Mouse (Mus musculus) olfactory bulb, adult 2 months (tissue): Measurements from ENCODE around the gene B3gat3. TPM values are rescaled to one million over a fixed set of nuclear protein-coding genes. Genes with fewer than 3 reads are reported as not detected.
"Not testable (repeated sequence)": the region's sequence is repeated elsewhere in the genome, so short reads cannot be mapped to it uniquely, and the experiment has no call there.

ENCODE experiments used
- H3K27ac ChIP-seq: fragments of 200-500 bp; 2 replicates; pipeline ENCODE4 v1.5.1; 2012; ENCODE audit warnings: low read depth, low read length; ENCODE audit not compliant: insufficient read depth
- H3K4me1 ChIP-seq: fragments of 200-500 bp; 2 replicates; pipeline ENCODE4 v1.6.1; 2012; ENCODE audit warnings: low read length; ENCODE audit not compliant: control insufficient read depth, insufficient read depth
- H3K4me3 ChIP-seq: fragments of 200-500 bp; 2 replicates; pipeline ENCODE4 v1.5.1; 2012; ENCODE audit warnings: mild to moderate bottlenecking, low read depth, low read length, moderate library complexity; ENCODE audit not compliant: insufficient read depth
- CTCF ChIP-seq: fragments of 200-500 bp; IDR thresholded peaks from 2 replicates; pipeline ENCODE4 v1.5.1; 2012; ENCODE audit warnings: low read depth, mild to moderate bottlenecking, low read length, moderate library complexity; ENCODE audit not compliant: insufficient read depth
- POLR2A ChIP-seq: fragments of 200-500 bp; IDR thresholded peaks from 2 replicates; pipeline ENCODE4 v1.6.1; 2012; ENCODE audit warnings: mild to moderate bottlenecking, low read depth, low read length, moderate library complexity; ENCODE audit not compliant: insufficient read depth
- WGBS: fragments of 180-500 bp; shearing (Covaris S2); methylation state at CpG from one replicate; pipeline ENCODE4 v1.1.7; 2018; 5-methylcytosine and 5-hydroxymethylcytosine counted together
- polyA plus RNA-seq: library from polyadenylated mRNA; stranded (reverse); fragments of >200 nt; gene quantifications from 2 replicates; pipeline ENCODE4 v1.2.4, GENCODE M21; 2012; ENCODE audit warnings: low replicate concordance; ENCODE audit not compliant: missing spikeins, insufficient read depth, insufficient read length

The B3gat3 gene
- polyA plus RNA-seq, 1 experiment, result not detected

DNA sequence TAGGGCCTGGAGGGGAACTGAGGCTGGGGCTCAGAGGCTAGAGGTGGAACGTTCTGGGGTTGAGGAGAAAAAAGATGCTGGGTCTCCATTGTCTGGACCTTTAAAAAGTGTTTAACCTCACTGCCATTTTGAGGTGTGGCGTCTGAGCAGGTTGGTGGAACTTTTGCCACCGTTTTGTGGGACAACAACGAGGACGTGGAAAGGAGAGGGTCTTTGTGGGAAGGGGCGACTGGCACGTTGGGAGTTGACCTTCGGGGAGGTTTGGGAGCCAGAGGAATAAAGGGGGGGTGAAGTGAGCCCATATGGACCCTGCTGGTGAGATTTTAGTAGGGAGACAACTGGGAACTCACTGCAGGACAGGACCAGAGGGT is 47.2 kb downstream of the B3gat3 start:
- Histone ChIP-seq H3K4me3 (peak overlapping the region; percentile 76), H3K4me1 (no peaks in the 10 kb centered on the region; the same call in 1 of the 2 replicates), H3K27ac (peak overlapping the region; percentile 35)
- WGBS, result under 1% methylated on average over 8 of the region's 8 CpGs
- TF ChIP-seq POLR2A (no peak), CTCF (no peak)

GRCm38 (mm10) chr19:8967893-8968292 is 47.7 kb downstream of the B3gat3 start:
- WGBS, result 6% methylated on average over 9 of the region's 9 CpGs

GRCm38 (mm10) chr19:8972491-8972890 is 52.3 kb downstream of the B3gat3 start:
- WGBS, result 89% methylated on average over 8 of the region's 8 CpGs
- not testable (repeated sequence) for H3K4me3 ChIP-seq

More at GRCm38 (mm10) chr19:8967893-8968292, 47.7 kb downstream of the B3gat3 start:
- TF ChIP-seq POLR2A (no peak), CTCF (no peak)
- H3K27ac ChIP-seq, result no peak overlapping the region
- no peaks in the 10 kb centered on the region; the same call in 1 of the 2 replicates for H3K4me1 ChIP-seq
- peak overlapping the region; percentile 76 for H3K4me3 ChIP-seq

GRCm38 (mm10) chr19:8974638-8975037 is 54.5 kb downstream of the B3gat3 start:
- no peak overlapping the region for H3K4me3 ChIP-seq
- H3K4me1 ChIP-seq, result no peaks in the 10 kb centered on the region
- 80% methylated on average over 1 of the region's 1 CpGs for WGBS
- H3K27ac ChIP-seq, result no peak overlapping the region
- TF ChIP-seq CTCF (no peak), POLR2A (no peak)

More at GRCm38 (mm10) chr19:8972491-8972890, 52.3 kb downstream of the B3gat3 start:
- not testable (repeated sequence) for H3K27ac ChIP-seq, H3K4me1 ChIP-seq

DNA sequence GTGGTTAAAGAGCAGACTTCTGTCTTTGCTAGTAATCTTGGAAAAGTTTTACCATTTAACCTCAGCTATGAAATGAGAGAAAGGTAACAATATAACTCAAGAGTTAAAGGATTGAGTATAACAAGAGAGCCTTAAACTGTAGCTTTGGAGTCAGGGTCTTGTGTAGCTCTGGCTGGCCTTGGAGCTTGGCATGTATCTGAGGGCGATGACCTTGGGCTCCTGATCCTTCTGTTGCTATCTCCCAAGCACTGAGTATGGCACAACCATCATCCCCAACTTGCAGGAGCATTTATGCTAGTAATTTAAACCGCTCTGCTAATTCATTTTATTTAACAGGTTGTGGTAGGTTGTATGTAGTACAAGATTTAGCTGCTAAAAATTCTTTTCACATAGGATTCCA is 55.3 kb downstream of the B3gat3 start:
- H3K27ac ChIP-seq, result no peak overlapping the region
- WGBS, result 98% methylated on average over 2 of the region's 2 CpGs
- no peak for TF ChIP-seq POLR2A
- TF ChIP-seq CTCF, result no peak
- H3K4me1 ChIP-seq, result peaks cover under 1% of the 10 kb centered on the region
- H3K4me3 ChIP-seq, result no peak overlapping the region

- Histone ChIP-seq H3K4me3 (no peak overlapping the region), H3K4me1 (peaks cover 8% of the 10 kb centered on the region), H3K27ac (no peak overlapping the region)
- WGBS, result 50% methylated on average over 3 of the region's 3 CpGs
- no peak for TF ChIP-seq POLR2A
- TF ChIP-seq CTCF, result 0 out of 2 replicates have a peak, but pooled peaks have one; percentile 32
Measured at GRCm38 (mm10) chr19:8976535-8976934, 56.4 kb downstream of the B3gat3 start.

Other genes starting within 250 kb of the B3gat3 start
- gene Slc3a2, start 197.0 kb upstream of the B3gat3 start, polyA plus RNA-seq, result not detected in 2 replicates
- gene Wdr74, start 184.5 kb upstream of the B3gat3 start, polyA plus RNA-seq, result not detected in 2 replicates
- gene 1700092M07Rik, start 179.7 kb upstream of the B3gat3 start, polyA plus RNA-seq, result not detected in 2 replicates
- gene Stx5a, start 179.0 kb upstream of the B3gat3 start, polyA plus RNA-seq, result 609 TPM in 1 of 2 replicates, not detected in the other
- not detected in 2 replicates for gene Nxf1, start 163.3 kb upstream of the B3gat3 start, polyA plus RNA-seq
- gene Tmem223, start 149.4 kb upstream of the B3gat3 start, polyA plus RNA-seq, result not detected in 2 replicates
- not detected in 2 replicates for gene Tmem179b, start 145.9 kb upstream of the B3gat3 start, polyA plus RNA-seq
- not detected in 2 replicates for gene Taf6l, start 134.0 kb upstream of the B3gat3 start, polyA plus RNA-seq
- not detected in 2 replicates for gene Polr2g, start 121.8 kb upstream of the B3gat3 start, polyA plus RNA-seq
- gene Zbtb3, start 117.8 kb upstream of the B3gat3 start, polyA plus RNA-seq, result not detected in 2 replicates
- gene Ttc9c, start 101.0 kb upstream of the B3gat3 start, polyA plus RNA-seq, result not detected in 2 replicates
- gene Hnrnpul2, start 100.4 kb upstream of the B3gat3 start, polyA plus RNA-seq, result 134 and 194 TPM in 2 replicates
- gene AC129217.1, start 90.6 kb upstream of the B3gat3 start, polyA plus RNA-seq, result not detected in 2 replicates
- gene Bscl2, start 82.9 kb upstream of the B3gat3 start, polyA plus RNA-seq, result not detected in 2 replicates
- gene Gng3, start 81.2 kb upstream of the B3gat3 start, polyA plus RNA-seq, result not detected in 2 replicates
- gene Lrrn4cl, start 69.6 kb upstream of the B3gat3 start, polyA plus RNA-seq, result not detected in 2 replicates
- 403 TPM in 1 of 2 replicates, not detected in the other for gene Ubxn1, start 48.9 kb upstream of the B3gat3 start, polyA plus RNA-seq
- not detected in 2 replicates for gene Uqcc3, start 39.5 kb upstream of the B3gat3 start, polyA plus RNA-seq
- gene Lbhd1, start 36.6 kb upstream of the B3gat3 start, polyA plus RNA-seq, result not detected in 2 replicates
- not detected in 2 replicates for gene Gm49403, start 36.4 kb upstream of the B3gat3 start, polyA plus RNA-seq
- not detected in 2 replicates for gene 1810009A15Rik, start 31.5 kb upstream of the B3gat3 start, polyA plus RNA-seq
- not detected in 2 replicates for gene Gm49416, start 31.4 kb upstream of the B3gat3 start, polyA plus RNA-seq
- not detected in 2 replicates for gene Ints5, start 27.4 kb upstream of the B3gat3 start, polyA plus RNA-seq
- not detected in 2 replicates for gene Ganab, start 22.3 kb upstream of the B3gat3 start, polyA plus RNA-seq
- not detected in 2 replicates for gene Rom1, start 9.0 kb downstream of the B3gat3 start, polyA plus RNA-seq
- not detected in 2 replicates for gene Eml3, start 9.2 kb downstream of the B3gat3 start, polyA plus RNA-seq
- not detected in 2 replicates for gene Mta2, start 21.5 kb downstream of the B3gat3 start, polyA plus RNA-seq
- not detected in 2 replicates for gene Tut1, start 33.5 kb downstream of the B3gat3 start, polyA plus RNA-seq
- gene Eef1g, start 46.7 kb downstream of the B3gat3 start, polyA plus RNA-seq, result 678 TPM in 1 of 2 replicates, not detected in the other
- not detected in 2 replicates for gene Ahnak, start 68.9 kb downstream of the B3gat3 start, polyA plus RNA-seq
- not detected in 2 replicates for gene Scgb1a1, start 167.6 kb downstream of the B3gat3 start, polyA plus RNA-seq
- 72.4 TPM in 1 of 2 replicates, not detected in the other for gene Asrgl1, start 215.3 kb downstream of the B3gat3 start, polyA plus RNA-seq